Mouse (Mus musculus): ENCODE results near the gene Trpc3.

- TF ChIP-seq POLR2A (IDR thresholded peaks at IDR 0.05; ENCODE audit: borderline replicate concordance, low read depth, low read length) (no peak), CTCF (IDR thresholded peaks at IDR 0.05; ENCODE audit: low read depth, low read length) (no peak)
Measured at GRCm38 (mm10) chr3:36690292-36690650, 304 bp upstream of the Trpc3 start.

All from bone marrow macrophage, adult 2 months (primary cell).